Mouse (Mus musculus): Measurements from ENCODE around the gene Ank3. TPM values are rescaled to one million over a fixed set of nuclear protein-coding genes. Genes with fewer than 3 reads are reported as not detected.
A peak's percentile ranks its signal among the peaks of the same experiment; 100 is the strongest.

Ank3 gene
- polyA plus RNA-seq, 1 experiment from 2014 or later, result 10.0 TPM

- no peak for ATAC-seq
- no peak overlapping the region for H3K9ac ChIP-seq
- no peaks in the 10 kb centered on the region for H3K4me1 ChIP-seq
- H3K27ac ChIP-seq, result no peak overlapping the region
- H3K27me3 ChIP-seq (replicated peaks), result no peaks in the 10 kb centered on the region
- no peaks in the 10 kb centered on the region for H3K9me3 ChIP-seq (replicated peaks)
- H3K36me3 ChIP-seq, result no peaks in the 10 kb centered on the region
- H3K4me3 ChIP-seq, result no peak overlapping the region
- 53% methylated on average over 3 of the region's 3 CpGs for WGBS (ENCODE audit: insufficient replicate concordance)
- H3K4me2 ChIP-seq, result no peak overlapping the region
These were observed 244.9 kb downstream of the Ank3 start for GRCm38 (mm10) chr10:69643481-69643880.

GRCm38 (mm10) chr10:69643986-69644385, 245.4 kb downstream of the Ank3 start:
- H3K27ac ChIP-seq, result no peak overlapping the region
- H3K9me3 ChIP-seq (replicated peaks), result no peaks in the 10 kb centered on the region
- H3K9ac ChIP-seq, result no peak overlapping the region
- H3K36me3 ChIP-seq, result no peaks in the 10 kb centered on the region
- WGBS (ENCODE audit: insufficient replicate concordance), result 66% methylated on average over 6 of the region's 6 CpGs
- H3K4me2 ChIP-seq, result no peak overlapping the region
- no peaks in the 10 kb centered on the region for H3K27me3 ChIP-seq (replicated peaks)
- H3K4me1 ChIP-seq, result no peaks in the 10 kb centered on the region
- H3K4me3 ChIP-seq, result no peak overlapping the region
- ATAC-seq, result no peak

GRCm38 (mm10) chr10:69645311-69645802, 246.8 kb downstream of the Ank3 start:
- H3K27me3 ChIP-seq (replicated peaks), result no peaks in the 10 kb centered on the region
- H3K4me1 ChIP-seq, result no peaks in the 10 kb centered on the region
- no peak overlapping the region for H3K9ac ChIP-seq
- 41% methylated on average over 5 of the region's 5 CpGs for WGBS (ENCODE audit: insufficient replicate concordance)
- H3K4me3 ChIP-seq, result no peak overlapping the region
- H3K27ac ChIP-seq, result no peak overlapping the region
- peak; percentile 52; the same call in 1 of the 2 replicates for ATAC-seq
- no peaks in the 10 kb centered on the region for H3K9me3 ChIP-seq (replicated peaks)
- no peaks in the 10 kb centered on the region for H3K36me3 ChIP-seq
- no peak overlapping the region for H3K4me2 ChIP-seq

- Histone ChIP-seq H3K27me3 (replicated peaks) (no peaks in the 10 kb centered on the region), H3K36me3 (no peaks in the 10 kb centered on the region), H3K4me3 (no peak overlapping the region), H3K27ac (no peak overlapping the region), H3K4me1 (no peaks in the 10 kb centered on the region), H3K9me3 (replicated peaks) (no peaks in the 10 kb centered on the region), H3K9ac (no peak overlapping the region), H3K4me2 (no peak overlapping the region)
- ATAC-seq, result no peak
- 79% methylated on average over 9 of the region's 9 CpGs for WGBS (ENCODE audit: insufficient replicate concordance)
These were observed 247.4 kb downstream of the Ank3 start for GRCm38 (mm10) chr10:69645929-69646328.

GRCm38 (mm10) chr10:69650074-69650473, 251.5 kb downstream of the Ank3 start:
- Histone ChIP-seq H3K9ac (no peak overlapping the region), H3K27me3 (replicated peaks) (no peaks in the 10 kb centered on the region), H3K36me3 (no peaks in the 10 kb centered on the region), H3K4me3 (no peak overlapping the region), H3K4me2 (no peak overlapping the region), H3K9me3 (replicated peaks) (no peaks in the 10 kb centered on the region), H3K4me1 (peaks cover 4% of the 10 kb centered on the region; the same call in 1 of the 2 replicates), H3K27ac (no peak overlapping the region)
- ATAC-seq, result no peak
- 51% methylated on average over 4 of the region's 4 CpGs for WGBS (ENCODE audit: insufficient replicate concordance)

GRCm38 (mm10) chr10:69652660-69653059, 254.1 kb downstream of the Ank3 start:
- peaks cover 10% of the 10 kb centered on the region for H3K4me1 ChIP-seq
- 30% methylated on average over 5 of the region's 5 CpGs for WGBS (ENCODE audit: insufficient replicate concordance)
- H3K4me3 ChIP-seq, result no peak overlapping the region
- H3K4me2 ChIP-seq, result no peak overlapping the region
- no peak for ATAC-seq
- no peak overlapping the region for H3K27ac ChIP-seq
- no peaks in the 10 kb centered on the region for H3K36me3 ChIP-seq
- no peak overlapping the region for H3K9ac ChIP-seq
- no peaks in the 10 kb centered on the region for H3K9me3 ChIP-seq (replicated peaks)
- H3K27me3 ChIP-seq (replicated peaks), result no peaks in the 10 kb centered on the region; the same call in 1 of the 2 replicates

- no peaks in the 10 kb centered on the region; the same call in 1 of the 2 replicates for H3K27me3 ChIP-seq (replicated peaks)
- H3K36me3 ChIP-seq, result no peaks in the 10 kb centered on the region
- H3K4me3 ChIP-seq, result no peak overlapping the region
- no peaks in the 10 kb centered on the region for H3K9me3 ChIP-seq (replicated peaks)
- WGBS (ENCODE audit: insufficient replicate concordance), result 34% methylated on average over 5 of the region's 5 CpGs
- H3K4me2 ChIP-seq, result no peak overlapping the region
- ATAC-seq, result no peak
- H3K27ac ChIP-seq, result no peak overlapping the region
- H3K4me1 ChIP-seq, result peaks cover 10% of the 10 kb centered on the region
- H3K9ac ChIP-seq, result no peak overlapping the region
These were observed 254.6 kb downstream of the Ank3 start for GRCm38 (mm10) chr10:69653121-69653677.

GRCm38 (mm10) chr10:69654176-69654575, 255.6 kb downstream of the Ank3 start:
- Histone ChIP-seq H3K27ac (no peak overlapping the region), H3K4me1 (peaks cover 10% of the 10 kb centered on the region), H3K9ac (no peak overlapping the region), H3K36me3 (no peaks in the 10 kb centered on the region), H3K9me3 (replicated peaks) (no peaks in the 10 kb centered on the region), H3K4me3 (no peak overlapping the region), H3K27me3 (replicated peaks) (no peaks in the 10 kb centered on the region; the same call in 1 of the 2 replicates), H3K4me2 (no peak overlapping the region)
- WGBS (ENCODE audit: insufficient replicate concordance), result 75% methylated on average over 2 of the region's 2 CpGs
- ATAC-seq, result no peak

- no peaks in the 10 kb centered on the region for H3K36me3 ChIP-seq
- WGBS (ENCODE audit: insufficient replicate concordance), result 14% methylated on average over 13 of the region's 13 CpGs
- H3K27me3 ChIP-seq (replicated peaks), result no peaks in the 10 kb centered on the region; the same call in 1 of the 2 replicates
- H3K9ac ChIP-seq, result no peak overlapping the region
- ATAC-seq, result no peak
- no peaks in the 10 kb centered on the region for H3K9me3 ChIP-seq (replicated peaks)
- H3K4me3 ChIP-seq, result no peak overlapping the region
- H3K4me1 ChIP-seq, result peaks cover 10% of the 10 kb centered on the region
- no peak overlapping the region for H3K27ac ChIP-seq
- no peak overlapping the region for H3K4me2 ChIP-seq
These were observed 256.5 kb downstream of the Ank3 start for GRCm38 (mm10) chr10:69654866-69655633.

GRCm38 (mm10) chr10:69656321-69656720, 257.7 kb downstream of the Ank3 start:
- WGBS (ENCODE audit: insufficient replicate concordance), result 14% methylated on average over 3 of the region's 3 CpGs
- Histone ChIP-seq H3K9me3 (replicated peaks) (no peaks in the 10 kb centered on the region), H3K27ac (no peak overlapping the region), H3K9ac (no peak overlapping the region), H3K4me1 (peaks cover 10% of the 10 kb centered on the region), H3K4me2 (no peak overlapping the region), H3K4me3 (no peak overlapping the region), H3K27me3 (replicated peaks) (no peaks in the 10 kb centered on the region; the same call in 1 of the 2 replicates), H3K36me3 (no peaks in the 10 kb centered on the region)
- ATAC-seq, result no peak

GRCm38 (mm10) chr10:69659818-69660217, 261.2 kb downstream of the Ank3 start:
- Histone ChIP-seq H3K9ac (no peak overlapping the region), H3K4me3 (no peak overlapping the region), H3K36me3 (no peaks in the 10 kb centered on the region), H3K27me3 (replicated peaks) (no peaks in the 10 kb centered on the region; the same call in 1 of the 2 replicates), H3K27ac (no peak overlapping the region), H3K4me1 (peaks cover 6% of the 10 kb centered on the region; the same call in 1 of the 2 replicates), H3K4me2 (no peak overlapping the region), H3K9me3 (replicated peaks) (no peaks in the 10 kb centered on the region)
- 83% methylated on average over 4 of the region's 4 CpGs for WGBS (ENCODE audit: insufficient replicate concordance)
- no peak for ATAC-seq

GRCm38 (mm10) chr10:69662338-69662737, 263.8 kb downstream of the Ank3 start:
- Histone ChIP-seq H3K9ac (no peak overlapping the region), H3K4me1 (peaks cover 3% of the 10 kb centered on the region; the same call in 1 of the 2 replicates), H3K27ac (no peak overlapping the region), H3K27me3 (replicated peaks) (no peaks in the 10 kb centered on the region), H3K4me2 (no peak overlapping the region), H3K4me3 (no peak overlapping the region), H3K9me3 (replicated peaks) (no peaks in the 10 kb centered on the region), H3K36me3 (no peaks in the 10 kb centered on the region)
- ATAC-seq, result no peak
- 3% methylated on average over 7 of the region's 7 CpGs for WGBS (ENCODE audit: insufficient replicate concordance)
